In genomic region chr1:180423008-180423639, GRCm38 (mm10) we compare ENCODE assay signal across 14 mouse cellular contexts.
DNase-seq lines count a peak whose midpoint lies in the region; ATAC-seq and TF ChIP-seq lines count a peak whose summit lies in the region.
"Had no signal": no experiment of that assay in that cellular context is flagged by ENCODE, and none has a peak within 500 bp of the region (broad histone marks: within the 10 kb centered on the region; RNA-seq: fewer than 3 reads in every experiment).

No protein-coding gene starts in this region.

- no peak for TF ChIP-seq CTCF in layer of hippocampus, adult 2 months (conservative IDR thresholded peaks at IDR 0.05)
- TF ChIP-seq CTCF in E14TG2a.4 (conservative IDR thresholded peaks at IDR 0.05; ENCODE audit: low read length): no peak

- peaks cover 35% of the 10 kb centered on the region for H3K4me1 ChIP-seq in E14TG2a.4 (replicated peaks; ENCODE audit: low read depth, low read length)
- peaks cover 100% of the 10 kb centered on the region for H3K4me1 ChIP-seq in megakaryocyte, embryonic 14.5 days

- no peak for DNase-seq in layer of hippocampus, adult 2 months (ENCODE audit: low spot score in 2 of 2)
- DNase-seq in layer of hippocampus, adult 8-10 months (ENCODE audit: low spot score in 2 of 2): no peak
- DNase-seq: layer of hippocampus, adult 9-11 months; right cerebral cortex, adult 18-20 months; thymus, adult 18-20 months had no signal

- H3K27me3 ChIP-seq in E14TG2a.4 (ENCODE audit: insufficient read depth, low read length): peaks cover 42% of the 10 kb centered on the region
- no peaks in the 10 kb centered on the region for H3K27me3 ChIP-seq in megakaryocyte, embryonic 14.5 days (replicated peaks)
- H3K27me3 ChIP-seq: forebrain, embryonic 15.5 days; hindbrain, embryonic 12.5 days; liver, embryonic 15.5 days; Patski had no signal

- H3K4me3 ChIP-seq in layer of hippocampus, adult 2 months: no peak overlapping the region
- H3K4me3 ChIP-seq in E14TG2a.4 (replicated peaks; ENCODE audit: low read length): peak overlapping the region; percentile 17; the same call in 1 of the 2 replicates
- H3K4me3 ChIP-seq in megakaryocyte, embryonic 14.5 days (replicated peaks): peak overlapping the region; percentile 42
- H3K4me3 ChIP-seq: forebrain, embryonic 15.5 days; hindbrain, embryonic 12.5 days; liver, embryonic 15.5 days had no signal

- peak; percentile 67 for ATAC-seq in common myeloid progenitor, adult 5-6 weeks (replicated peaks; ENCODE audit: low read depth, poor library complexity, severe bottlenecking)
- no peak for ATAC-seq in inflammation-experienced regulatory T-cells, adult 6 months
- ATAC-seq in cerebellum, adult (ENCODE audit: insufficient number of reproducible peaks, low FRiP score, low TSS enrichment): no peak
- ATAC-seq: Patski had no signal

- H3K36me3 ChIP-seq in E14TG2a.4 (ENCODE audit: insufficient read depth, low read length): no peaks in the 10 kb centered on the region
- H3K36me3 ChIP-seq in megakaryocyte, embryonic 14.5 days (replicated peaks; ENCODE audit: low read length): peaks cover 89% of the 10 kb centered on the region
- H3K36me3 ChIP-seq: forebrain, embryonic 15.5 days; liver, embryonic 15.5 days had no signal

- peak overlapping the region; percentile 59; the same call in 1 of the 2 replicates for H3K27ac ChIP-seq in layer of hippocampus, adult 2 months
- H3K27ac ChIP-seq: forebrain, embryonic 15.5 days; hindbrain, embryonic 12.5 days; liver, embryonic 15.5 days had no signal

- no peaks in the 10 kb centered on the region for H3K9me3 ChIP-seq in E14TG2a.4 (ENCODE audit: low read length)
- no peaks in the 10 kb centered on the region for H3K9me3 ChIP-seq in megakaryocyte, embryonic 14.5 days
- H3K9me3 ChIP-seq: forebrain, embryonic 15.5 days; hindbrain, embryonic 12.5 days; liver, embryonic 15.5 days had no signal
